Mouse (Mus musculus) lung, postnatal 0 days (tissue): ENCODE results near the gene Ccnl2.
A peak's percentile ranks its signal among the peaks of the same experiment; 100 is the strongest.

ENCODE experiments used
- CTCF ChIP-seq: IDR thresholded peaks from 2 replicates; pipeline ENCODE4 v1.5.1; 2016; ENCODE audit warnings: antibody characterized with exemption, mild to moderate bottlenecking
- EP300 ChIP-seq: IDR thresholded peaks from 2 replicates; pipeline ENCODE4 v1.6.1; 2016; ENCODE audit warnings: antibody characterized with exemption, mild to moderate bottlenecking, control low read depth

- TF ChIP-seq CTCF (peak; percentile 78), EP300 (no peak)
Measured at GRCm38 (mm10) chr4:155833836-155834235, 21.5 kb downstream of the Ccnl2 start.
